Mouse (Mus musculus) testis, adult 2 months (tissue): ENCODE data around the gene S1pr5. TPM values are rescaled to one million over a fixed set of nuclear protein-coding genes. Genes with fewer than 3 reads are reported as not detected.
"Not testable (repeated sequence)": the region's sequence is repeated elsewhere in the genome, so short reads cannot be mapped to it uniquely, and the experiment has no call there.

Experiments used
- H3K27ac ChIP-seq: fragments of 200-500 bp; 2 replicates; pipeline ENCODE4 v1.5.1; 2012; ENCODE audit warnings: low read depth, low read length; ENCODE audit not compliant: control insufficient read depth, insufficient read depth
- H3K27me3 ChIP-seq: fragments of 200-500 bp; 2 replicates; pipeline ENCODE4 v1.6.1; 2012; ENCODE audit warnings: mild to moderate bottlenecking, low read length, moderate library complexity; ENCODE audit not compliant: control insufficient read depth, insufficient read depth
- H3K36me3 ChIP-seq: fragments of 200-500 bp; 2 replicates; pipeline ENCODE4 v1.6.1; 2012; ENCODE audit warnings: mild to moderate bottlenecking, low read length; ENCODE audit not compliant: control insufficient read depth, insufficient read depth
- H3K4me1 ChIP-seq: fragments of 200-500 bp; 2 replicates; pipeline ENCODE4 v1.6.1; 2012; ENCODE audit warnings: low read length; ENCODE audit not compliant: control insufficient read depth, insufficient read depth
- H3K4me3 ChIP-seq: fragments of 200-500 bp; 2 replicates; pipeline ENCODE4 v1.5.1; 2012; ENCODE audit warnings: low read depth, mild to moderate bottlenecking, low read length, moderate library complexity, mixed read lengths; ENCODE audit not compliant: control insufficient read depth
- CTCF ChIP-seq: fragments of 200-500 bp; IDR thresholded peaks from 2 replicates; pipeline ENCODE4 v1.5.1; 2012; ENCODE audit warnings: low read depth, mild to moderate bottlenecking, inconsistent platforms, low read length, moderate library complexity; ENCODE audit not compliant: control insufficient read depth, insufficient read depth, insufficient replicate concordance
- POLR2A ChIP-seq: fragments of 200-500 bp; IDR thresholded peaks from 2 replicates; pipeline ENCODE4 v1.6.1; 2012; ENCODE audit warnings: low read depth, mild to moderate bottlenecking, inconsistent platforms, low read length, moderate library complexity; ENCODE audit not compliant: control insufficient read depth
- polyA plus RNA-seq: library from polyadenylated mRNA; depleted of rRNA; stranded (reverse); fragments of >200 nt; gene quantifications from 2 replicates; pipeline ENCODE4 v1.2.3, GENCODE M21; 2012; rRNA removed

S1pr5 gene
- not detected in 2 replicates for polyA plus RNA-seq

GRCm38 (mm10) chr9:21248326-21248725 is at the start of gene S1pr5:
S1pr5 (minus strand) TSS chr9:21248443.
- Histone ChIP-seq H3K4me3 (no peak within 1 kb of the TSS; the same call in 1 of the 2 replicates), H3K27ac (no peak within 1 kb of the TSS), H3K27me3 (no peaks in the 10 kb centered on the region), H3K36me3 (no peaks in the 10 kb centered on the region), H3K4me1 (peaks cover 14% of the 10 kb centered on the region)
- TF ChIP-seq CTCF = no peak
- TF ChIP-seq POLR2A = no peak

GRCm38 (mm10) chr9:21292271-21292670 is 44.0 kb upstream of the S1pr5 start:
- H3K4me3 ChIP-seq = peak overlapping the region; percentile 52; the same call in 1 of the 2 replicates
- TF ChIP-seq POLR2A (no peak), CTCF (no peak)
- no peaks in the 10 kb centered on the region for H3K36me3 ChIP-seq
- H3K4me1 ChIP-seq = peaks cover 17% of the 10 kb centered on the region
- H3K27me3 ChIP-seq = no peaks in the 10 kb centered on the region
- H3K27ac ChIP-seq = no peak overlapping the region

- H3K4me1 ChIP-seq = peaks cover 18% of the 10 kb centered on the region
- H3K27ac ChIP-seq = peak overlapping the region; percentile 99
- H3K4me3 ChIP-seq = peak overlapping the region; percentile 94
- not testable (repeated sequence) for H3K27me3 ChIP-seq, H3K36me3 ChIP-seq
These were observed 43.6 kb upstream of the S1pr5 start for GRCm38 (mm10) chr9:21291868-21292267.

- no peaks in the 10 kb centered on the region for H3K36me3 ChIP-seq
- TF ChIP-seq CTCF (0 out of 2 replicates have a peak, but pooled peaks have one; percentile 3), POLR2A (peak; percentile 46)
- H3K27me3 ChIP-seq = no peaks in the 10 kb centered on the region
- H3K27ac ChIP-seq = peak within 1 kb of the TSS; percentile 99
- H3K4me3 ChIP-seq = peak within 1 kb of the TSS; percentile 94
- H3K4me1 ChIP-seq = peaks cover 21% of the 10 kb centered on the region
These were observed 43.0 kb upstream of the S1pr5 start, which contains the start of gene Cdkn2d for GRCm38 (mm10) chr9:21291022-21291787. Cdkn2d (minus strand) TSS chr9:21291407.

GRCm38 (mm10) chr9:21290589-21290988 is 42.3 kb upstream of the S1pr5 start:
- TF ChIP-seq POLR2A (no peak), CTCF (no peak)
- no peaks in the 10 kb centered on the region for H3K36me3 ChIP-seq
- peak overlapping the region; percentile 94 for H3K4me3 ChIP-seq
- H3K4me1 ChIP-seq = peaks cover 21% of the 10 kb centered on the region
- H3K27me3 ChIP-seq = no peaks in the 10 kb centered on the region
- H3K27ac ChIP-seq = peak overlapping the region; percentile 99

GRCm38 (mm10) chr9:21289337-21289671 is 41.1 kb upstream of the S1pr5 start:
- peaks cover 21% of the 10 kb centered on the region for H3K4me1 ChIP-seq
- H3K36me3 ChIP-seq = no peaks in the 10 kb centered on the region; the same call in 1 of the 2 replicates
- H3K27me3 ChIP-seq = no peaks in the 10 kb centered on the region
- H3K27ac ChIP-seq = peak overlapping the region; percentile 40
- TF ChIP-seq CTCF (no peak), POLR2A (no peak)
- peak overlapping the region; percentile 67 for H3K4me3 ChIP-seq

GRCm38 (mm10) chr9:21288404-21289336 is 40.4 kb upstream of the S1pr5 start:
- TF ChIP-seq POLR2A = no peak
- TF ChIP-seq CTCF = no peak
- Histone ChIP-seq H3K27ac (peak overlapping the region; percentile 97), H3K4me3 (peak overlapping the region; percentile 93), H3K4me1 (peaks cover 21% of the 10 kb centered on the region), H3K36me3 (no peaks in the 10 kb centered on the region; the same call in 1 of the 2 replicates), H3K27me3 (no peaks in the 10 kb centered on the region)
